Mouse (Mus musculus): Measurements from ENCODE around the gene Cdc27. TPM values are rescaled to one million over a fixed set of nuclear protein-coding genes. Genes with fewer than 3 reads are reported as not detected.

Cdc27 gene
- polyA plus RNA-seq, 1 experiment from 2014 or later, result 53.3 TPM

Other genes starting within 250 kb of the Cdc27 start
- 28.1 and 30.0 TPM in 2 replicates for gene Kansl1, start 81.8 kb downstream of the Cdc27 start, polyA plus RNA-seq (2014; fragmentation: Nextera tagmentation; extraction: Ambion mirVana)
- 5.7 and 6.7 TPM in 2 replicates for gene Myl4, start within 50 bp of the Cdc27 start, polyA plus RNA-seq (2014; fragmentation: Nextera tagmentation; extraction: Ambion mirVana)
- gene Itgb3, start 57.4 kb upstream of the Cdc27 start, polyA plus RNA-seq (2014; fragmentation: Nextera tagmentation; extraction: Ambion mirVana), result 3.1 and 3.6 TPM in 2 replicates
- 0.03 and 0.08 TPM in 2 replicates for gene Gm11639, start 135.1 kb upstream of the Cdc27 start, polyA plus RNA-seq (2014; fragmentation: Nextera tagmentation; extraction: Ambion mirVana)